Mouse (Mus musculus) heart, embryonic 10.5 days (tissue): ENCODE measurements at regions not wholly inside any gene's neighbourhood (a gene's known extent, or its start where the extent isn't known, plus 50 kb on each side); places are given as distances from the start of the nearest gene placed in this dataset.
A peak's percentile ranks its signal among the peaks of the same experiment; 100 is the strongest.

Source experiments
- DNase-seq: peaks from one replicate; pipeline ENCODE4 v3.0.0-alpha.2; 2017; ENCODE audit warnings: low spot score
- H3K27ac ChIP-seq: fragments of 300-500 bp; sonication (generic); 2 replicates; pipeline ENCODE4 v1.5.1; 2016; ENCODE audit warnings: mild to moderate bottlenecking
- H3K27me3 ChIP-seq: fragments of 300-500 bp; sonication (generic); 2 replicates; pipeline ENCODE4 v1.6.1; 2016; ENCODE audit warnings: mild to moderate bottlenecking; ENCODE audit not compliant: poor library complexity, insufficient read depth, severe bottlenecking
- H3K36me3 ChIP-seq: fragments of 300-500 bp; sonication (generic); 2 replicates; pipeline ENCODE4 v1.6.1; 2016; ENCODE audit warnings: mild to moderate bottlenecking, moderate library complexity
- H3K4me1 ChIP-seq: fragments of 300-500 bp; sonication (generic); 2 replicates; pipeline ENCODE4 v1.6.1; 2016; ENCODE audit warnings: mild to moderate bottlenecking
- H3K4me3 ChIP-seq: fragments of 300-500 bp; sonication (generic); 2 replicates; pipeline ENCODE4 v1.5.1; 2016; ENCODE audit warnings: mild to moderate bottlenecking, moderate library complexity
- H3K9me3 ChIP-seq: fragments of 300-500 bp; sonication (generic); 2 replicates; pipeline ENCODE4 v1.6.1; 2016; ENCODE audit warnings: mild to moderate bottlenecking, moderate library complexity
- WGBS: fragments of 180-500 bp; shearing (Covaris S2); methylation state at CpG from one replicate; pipeline ENCODE4 v1.1.7; 2016; 5-methylcytosine and 5-hydroxymethylcytosine counted together

DNA sequence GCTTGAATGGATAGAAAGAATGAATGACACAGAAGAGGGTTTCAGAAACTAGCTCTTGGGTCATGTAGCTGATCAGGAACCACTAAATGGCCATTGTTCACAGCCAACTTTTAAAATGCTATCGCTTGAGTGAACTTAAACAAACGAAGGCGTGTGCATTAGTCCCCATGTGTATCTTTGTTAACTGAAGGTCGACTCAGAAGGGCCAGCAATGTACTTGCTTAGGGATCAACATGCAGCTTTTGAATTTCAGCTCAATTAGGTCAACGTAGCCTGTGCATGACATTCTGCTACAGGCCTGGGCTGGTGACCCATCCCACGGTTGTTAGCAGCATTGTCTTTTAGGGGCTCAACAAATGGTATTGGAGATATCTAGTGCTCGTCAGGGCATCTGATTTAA is 127.1 kb upstream of the Pik3r1 start:
- no peaks in the 10 kb centered on the region for H3K4me1 ChIP-seq
- no peak overlapping the region for H3K4me3 ChIP-seq
- H3K27me3 ChIP-seq = no peaks in the 10 kb centered on the region
- 78% methylated on average over 7 of the region's 7 CpGs for WGBS
- DNase-seq = no peak
- H3K36me3 ChIP-seq = no peaks in the 10 kb centered on the region
- H3K27ac ChIP-seq = no peak overlapping the region
- H3K9me3 ChIP-seq = no peaks in the 10 kb centered on the region

DNA sequence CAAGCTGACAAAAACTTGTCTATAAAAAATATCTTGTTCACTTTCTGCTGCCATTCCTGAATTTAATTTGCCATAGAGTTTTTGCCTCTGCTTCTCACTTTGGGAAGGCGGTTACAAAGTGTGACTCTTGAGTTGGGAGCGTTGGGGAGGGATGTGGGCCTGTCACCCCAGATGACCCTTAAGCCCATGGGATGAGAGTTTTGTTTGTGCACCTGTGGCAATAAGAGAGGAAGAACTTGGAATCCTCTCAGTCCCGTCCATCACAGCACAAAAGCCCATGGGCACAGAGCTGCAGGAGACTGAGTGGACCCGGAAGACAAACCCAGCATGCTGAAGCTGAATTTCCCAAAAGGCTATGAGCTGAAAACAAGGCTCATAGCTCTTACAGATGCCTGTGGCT is 127.7 kb upstream of the Pik3r1 start:
- H3K27me3 ChIP-seq = no peaks in the 10 kb centered on the region
- no peaks in the 10 kb centered on the region for H3K4me1 ChIP-seq
- H3K4me3 ChIP-seq = no peak overlapping the region
- H3K9me3 ChIP-seq = no peaks in the 10 kb centered on the region
- no peak overlapping the region for H3K27ac ChIP-seq
- WGBS = 79% methylated on average over 4 of the region's 4 CpGs
- H3K36me3 ChIP-seq = no peaks in the 10 kb centered on the region
- no peak for DNase-seq

DNA sequence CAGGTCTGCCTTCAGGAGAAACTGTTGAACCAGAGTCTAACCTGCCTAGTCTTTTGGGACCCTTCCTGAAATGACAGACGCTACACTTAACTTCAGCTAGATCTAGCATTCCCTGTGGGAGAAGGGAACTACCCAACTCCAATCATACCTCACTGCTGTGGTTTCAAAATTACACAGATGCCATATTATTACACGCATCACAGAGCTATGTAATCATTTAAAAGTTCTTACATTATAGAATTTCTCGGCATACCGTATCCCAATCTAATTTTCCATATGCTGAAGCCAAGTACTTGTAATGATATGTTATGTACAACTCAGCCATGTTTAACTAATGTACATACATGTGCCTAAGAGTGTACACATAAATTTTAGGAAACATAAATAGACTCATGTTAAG is 128.9 kb upstream of the Pik3r1 start:
- Histone ChIP-seq H3K9me3 (no peaks in the 10 kb centered on the region), H3K27me3 (no peaks in the 10 kb centered on the region), H3K36me3 (no peaks in the 10 kb centered on the region), H3K27ac (no peak overlapping the region), H3K4me1 (no peaks in the 10 kb centered on the region), H3K4me3 (no peak overlapping the region)
- DNase-seq = no peak
- 88% methylated on average over 4 of the region's 4 CpGs for WGBS

DNA sequence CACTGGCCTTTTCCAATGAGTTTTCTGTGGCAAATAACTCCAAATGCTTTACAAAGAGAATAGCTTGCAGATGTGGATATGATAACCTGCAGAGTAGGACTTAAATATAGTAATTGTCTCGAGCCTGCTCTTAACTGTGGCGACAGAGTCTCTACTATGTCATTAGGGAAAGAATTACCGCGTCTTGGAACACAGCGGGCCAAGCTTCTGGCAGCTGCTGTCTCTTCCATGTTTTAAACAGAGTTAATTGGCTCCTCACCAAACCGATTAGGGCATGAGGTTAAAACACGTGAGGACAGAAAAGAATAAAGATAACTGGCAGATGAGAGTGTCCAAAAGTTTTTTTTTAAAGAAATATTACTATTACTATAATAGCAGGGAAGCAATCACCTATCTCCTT is 134.2 kb upstream of the Pik3r1 start:
- no peak overlapping the region for H3K4me3 ChIP-seq
- DNase-seq = no peak
- 74% methylated on average over 7 of the region's 7 CpGs for WGBS
- no peaks in the 10 kb centered on the region for H3K36me3 ChIP-seq
- no peaks in the 10 kb centered on the region for H3K27me3 ChIP-seq
- H3K9me3 ChIP-seq = no peaks in the 10 kb centered on the region
- H3K4me1 ChIP-seq = no peaks in the 10 kb centered on the region
- no peak overlapping the region for H3K27ac ChIP-seq

DNA sequence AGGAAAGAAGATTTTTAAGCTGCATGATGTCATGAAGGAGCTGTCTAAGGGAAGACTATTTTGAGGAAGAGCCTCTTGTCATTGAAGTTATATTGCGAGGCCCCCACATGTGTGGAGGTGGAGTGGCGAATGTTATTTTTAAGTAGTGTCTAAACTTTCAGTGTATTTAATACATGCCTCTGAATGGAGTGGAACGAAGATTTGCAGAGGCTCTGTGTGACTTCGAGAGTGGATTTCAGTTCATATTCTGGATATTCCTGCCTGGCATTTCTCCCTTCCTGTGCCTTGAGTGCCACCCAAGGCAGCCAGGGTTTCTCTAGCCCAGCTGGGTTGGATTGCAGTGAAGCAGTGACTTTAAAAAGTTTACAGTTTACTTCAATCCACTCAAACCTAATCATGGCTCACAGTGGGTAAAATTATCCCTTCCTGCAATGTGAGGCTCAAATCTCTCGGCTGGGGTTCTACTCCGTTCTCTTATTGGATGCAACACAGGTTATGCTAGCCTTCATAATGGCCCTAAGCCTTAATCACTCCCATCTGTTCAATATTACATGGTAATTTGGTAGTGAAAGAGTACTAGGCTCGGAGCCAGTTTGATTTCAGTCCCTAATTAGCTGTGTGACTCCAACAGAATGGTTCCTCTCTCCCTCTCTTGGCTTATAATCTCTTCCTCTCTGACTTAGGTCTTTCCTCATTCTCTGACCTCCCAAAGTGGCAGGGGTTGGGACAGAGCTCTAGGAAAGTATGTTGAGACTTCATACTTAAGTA is 138.1 kb upstream of the Pik3r1 start:
- no peak overlapping the region for H3K27ac ChIP-seq
- H3K4me1 ChIP-seq = no peaks in the 10 kb centered on the region
- H3K4me3 ChIP-seq = no peak overlapping the region
- no peaks in the 10 kb centered on the region for H3K36me3 ChIP-seq
- WGBS = 84% methylated on average over 7 of the region's 7 CpGs
- DNase-seq = no peak
- H3K27me3 ChIP-seq = no peaks in the 10 kb centered on the region
- H3K9me3 ChIP-seq = no peaks in the 10 kb centered on the region

DNA sequence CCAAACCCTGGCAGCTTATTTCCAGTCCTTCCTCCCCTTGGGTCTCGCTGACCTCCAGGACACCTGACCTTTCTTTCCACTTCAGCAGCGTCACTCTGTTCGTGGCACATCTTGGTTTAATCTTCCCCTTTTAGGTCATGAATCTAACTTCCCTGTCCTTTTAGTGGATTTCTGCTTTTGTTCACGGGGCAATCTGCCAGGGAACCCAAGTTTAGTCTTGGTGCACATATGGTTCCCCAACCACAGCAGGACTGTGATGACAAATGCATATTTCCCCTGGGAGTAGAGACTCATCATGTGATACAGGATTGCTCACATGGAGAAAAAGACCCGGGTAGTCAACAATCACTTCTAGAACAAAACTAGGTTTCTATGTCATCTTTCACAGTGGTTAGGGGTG is 141.0 kb upstream of the Pik3r1 start:
- 78% methylated on average over 5 of the region's 5 CpGs for WGBS
- Histone ChIP-seq H3K9me3 (no peaks in the 10 kb centered on the region), H3K27me3 (no peaks in the 10 kb centered on the region), H3K4me3 (no peak overlapping the region), H3K27ac (no peak overlapping the region), H3K36me3 (no peaks in the 10 kb centered on the region), H3K4me1 (0 out of 2 replicates have a peak, but pooled peaks cover 2% of the 10 kb centered on the region)
- no peak for DNase-seq

DNA sequence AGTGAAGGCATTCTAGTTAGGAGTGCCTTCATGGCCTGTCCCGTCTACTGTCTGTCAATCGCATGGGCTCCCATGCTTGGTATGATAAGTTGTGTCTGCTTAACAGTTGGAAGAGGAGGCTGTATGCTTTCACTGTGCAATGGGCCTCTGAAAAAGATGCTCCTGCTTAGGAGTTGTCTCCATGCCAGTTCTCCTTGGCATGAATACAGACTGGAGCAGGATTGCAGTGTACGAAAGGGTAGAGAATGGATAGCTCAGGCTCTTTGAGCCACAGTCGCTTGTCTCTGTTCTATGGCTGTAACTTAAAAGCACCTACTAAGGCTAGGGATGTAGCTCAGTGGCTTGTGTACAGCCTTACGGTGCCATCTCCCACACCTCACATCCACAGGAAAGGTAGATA is 142.7 kb upstream of the Pik3r1 start:
- WGBS = 96% methylated on average over 5 of the region's 5 CpGs
- no peaks in the 10 kb centered on the region for H3K27me3 ChIP-seq
- no peaks in the 10 kb centered on the region for H3K9me3 ChIP-seq
- H3K4me3 ChIP-seq = no peak overlapping the region
- no peaks in the 10 kb centered on the region for H3K36me3 ChIP-seq
- no peak overlapping the region for H3K27ac ChIP-seq
- H3K4me1 ChIP-seq = peaks cover 18% of the 10 kb centered on the region
- no peak for DNase-seq

DNA sequence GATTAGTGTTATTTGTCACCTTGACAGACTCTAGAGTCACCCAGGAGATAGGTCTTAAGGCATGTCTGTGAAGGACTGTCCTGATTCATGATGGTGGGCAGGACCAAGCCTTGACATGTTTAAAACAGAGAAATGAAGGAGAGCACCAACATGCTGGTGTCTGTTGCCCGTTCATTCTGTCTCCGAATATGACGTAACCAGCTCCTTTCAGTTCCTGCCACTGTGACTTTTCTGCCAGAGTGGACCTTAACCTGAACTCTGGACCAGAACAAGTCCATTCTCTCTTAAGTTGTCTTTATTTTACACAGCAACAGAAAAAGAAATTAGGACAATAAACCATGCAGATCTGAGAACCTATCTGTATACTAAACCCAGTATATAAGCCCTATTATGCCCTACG is 146.1 kb upstream of the Pik3r1 start:
- DNase-seq = no peak
- WGBS = 83% methylated on average over 4 of the region's 4 CpGs
- no peaks in the 10 kb centered on the region for H3K36me3 ChIP-seq
- no peaks in the 10 kb centered on the region for H3K27me3 ChIP-seq
- H3K4me1 ChIP-seq = peaks cover 26% of the 10 kb centered on the region
- H3K4me3 ChIP-seq = no peak overlapping the region
- no peak overlapping the region for H3K27ac ChIP-seq
- H3K9me3 ChIP-seq = no peaks in the 10 kb centered on the region

DNA sequence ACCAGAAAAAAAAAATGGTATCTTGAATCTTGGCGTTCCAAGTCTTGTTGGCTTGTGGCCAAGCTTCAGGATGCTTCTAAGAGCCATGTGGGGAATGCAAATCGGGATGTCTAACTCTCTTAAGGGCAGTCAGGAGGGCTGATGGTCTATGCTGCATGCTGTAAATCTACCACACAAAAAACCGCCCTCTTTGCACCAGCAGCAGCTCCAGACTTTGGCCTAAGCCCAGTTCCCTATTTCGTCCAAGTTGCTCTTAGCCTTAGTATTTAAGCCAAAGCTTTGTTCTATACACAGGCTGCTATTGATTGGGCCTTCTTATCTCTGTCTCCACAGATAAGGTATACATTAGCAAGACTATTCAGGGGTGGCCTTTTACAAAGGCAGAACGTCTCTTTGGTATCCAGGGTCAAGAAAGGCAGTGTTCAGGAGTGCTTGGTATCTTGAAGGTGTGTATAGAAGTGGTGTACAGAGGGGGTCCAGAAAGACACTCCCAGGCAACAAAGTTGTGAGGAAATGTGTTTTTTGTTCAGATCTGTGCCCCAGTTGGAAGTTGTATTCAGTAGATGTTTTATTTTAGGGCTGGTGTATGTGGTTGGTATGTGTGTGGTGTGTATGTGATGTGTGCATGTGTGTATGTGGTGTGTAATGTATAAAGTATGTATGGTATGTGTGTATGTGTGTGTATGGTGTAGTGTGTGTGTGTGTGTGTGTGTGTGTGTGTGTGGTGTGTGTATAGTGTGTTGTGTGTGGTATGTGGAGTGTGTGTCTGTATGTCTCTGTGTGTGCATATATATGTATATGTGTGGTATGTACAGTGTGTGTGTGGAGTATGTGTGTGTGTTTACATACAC is 146.9 kb upstream of the Pik3r1 start:
- peak overlapping the region; percentile 56; the same call in 1 of the 2 replicates for H3K27ac ChIP-seq
- H3K36me3 ChIP-seq = no peaks in the 10 kb centered on the region
- no peak overlapping the region for H3K4me3 ChIP-seq
- H3K4me1 ChIP-seq = peaks cover 26% of the 10 kb centered on the region
- 24% methylated on average over 5 of the region's 5 CpGs for WGBS
- DNase-seq = no peak
- no peaks in the 10 kb centered on the region for H3K27me3 ChIP-seq
- H3K9me3 ChIP-seq = no peaks in the 10 kb centered on the region

DNA sequence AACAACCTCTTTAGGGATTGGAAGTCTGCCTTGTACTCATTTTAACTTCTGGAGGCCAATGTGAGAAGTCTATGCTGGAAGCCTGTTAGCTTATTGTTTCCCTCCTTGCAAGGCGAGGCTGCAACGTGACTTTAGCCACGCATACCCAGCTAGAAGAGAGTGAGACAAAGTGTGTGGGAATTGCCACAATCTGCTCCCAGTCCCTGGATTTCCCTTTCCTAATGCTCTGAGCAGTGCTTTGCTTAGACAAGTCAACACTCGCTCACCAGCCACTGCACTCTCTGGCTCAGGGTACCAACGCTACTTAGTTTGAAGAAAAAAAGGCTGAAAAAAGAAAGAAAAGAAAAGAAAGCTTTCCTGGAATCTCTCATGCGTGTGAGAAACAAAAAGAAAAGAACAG is 147.5 kb upstream of the Pik3r1 start:
- WGBS = 40% methylated on average over 6 of the region's 6 CpGs
- H3K4me3 ChIP-seq = no peak overlapping the region
- H3K4me1 ChIP-seq = peaks cover 26% of the 10 kb centered on the region
- H3K36me3 ChIP-seq = no peaks in the 10 kb centered on the region
- no peak for DNase-seq
- H3K27me3 ChIP-seq = no peaks in the 10 kb centered on the region
- peak overlapping the region; percentile 56; the same call in 1 of the 2 replicates for H3K27ac ChIP-seq
- no peaks in the 10 kb centered on the region for H3K9me3 ChIP-seq

DNA sequence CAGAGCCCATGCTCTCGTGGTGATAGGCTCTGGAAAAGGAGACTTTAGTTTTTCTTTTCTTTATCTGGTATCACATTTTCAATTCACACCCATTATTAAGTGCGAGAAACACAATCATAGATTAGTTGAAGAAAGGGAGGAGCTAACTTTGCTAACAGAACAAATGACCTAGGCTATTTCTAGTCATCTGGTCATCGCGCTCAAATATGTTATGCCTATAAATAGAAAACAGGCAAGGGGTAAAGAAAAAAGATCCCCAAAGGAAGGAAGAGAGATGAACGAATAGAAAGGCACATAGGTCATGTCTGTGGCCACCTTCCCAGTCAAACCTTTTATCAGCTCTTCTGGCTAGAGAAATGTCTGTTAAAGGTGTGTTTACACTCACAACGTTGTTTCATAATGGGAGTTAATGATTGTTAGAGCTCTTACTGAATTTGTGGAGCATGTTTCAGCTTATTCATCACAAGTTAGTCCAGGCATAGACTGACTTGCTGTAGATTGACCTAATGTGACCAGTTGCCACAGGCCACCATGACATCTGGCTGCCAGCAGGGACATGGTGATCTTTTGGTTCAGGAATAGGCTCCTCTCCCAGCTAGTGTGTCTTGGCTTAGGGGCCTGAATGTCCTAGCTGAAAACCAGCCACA is 148.1 kb upstream of the Pik3r1 start:
- WGBS = 46% methylated on average over 6 of the region's 6 CpGs
- Histone ChIP-seq H3K9me3 (no peaks in the 10 kb centered on the region), H3K4me3 (no peak overlapping the region), H3K27ac (peak overlapping the region; percentile 56; the same call in 1 of the 2 replicates), H3K27me3 (no peaks in the 10 kb centered on the region), H3K4me1 (peaks cover 26% of the 10 kb centered on the region), H3K36me3 (no peaks in the 10 kb centered on the region)
- no peak for DNase-seq

DNA sequence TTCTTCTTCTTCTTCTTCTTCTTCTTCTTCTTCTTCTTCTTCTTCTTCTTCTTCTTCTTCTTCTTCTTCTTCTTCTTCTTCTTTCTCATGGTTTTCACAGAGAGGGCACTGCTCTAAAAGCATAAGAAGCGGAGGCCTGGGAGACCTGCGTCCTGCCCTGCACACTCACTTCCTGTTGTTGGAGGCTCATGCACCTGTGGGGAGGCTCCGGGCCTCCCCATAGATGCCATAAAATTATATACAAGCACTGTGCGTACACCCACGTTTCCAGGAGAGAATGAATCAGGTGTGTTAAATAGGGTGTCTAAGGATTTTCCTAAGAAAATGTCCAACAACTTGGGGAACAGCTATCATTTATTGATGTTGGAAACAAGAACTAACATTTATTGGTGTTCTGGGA is 148.9 kb upstream of the Pik3r1 start:
- DNase-seq = no peak
- Histone ChIP-seq H3K9me3 (no peaks in the 10 kb centered on the region), H3K36me3 (no peaks in the 10 kb centered on the region), H3K27ac (no peak overlapping the region), H3K4me3 (no peak overlapping the region), H3K27me3 (no peaks in the 10 kb centered on the region), H3K4me1 (peaks cover 26% of the 10 kb centered on the region)
- 85% methylated on average over 5 of the region's 5 CpGs for WGBS

DNA sequence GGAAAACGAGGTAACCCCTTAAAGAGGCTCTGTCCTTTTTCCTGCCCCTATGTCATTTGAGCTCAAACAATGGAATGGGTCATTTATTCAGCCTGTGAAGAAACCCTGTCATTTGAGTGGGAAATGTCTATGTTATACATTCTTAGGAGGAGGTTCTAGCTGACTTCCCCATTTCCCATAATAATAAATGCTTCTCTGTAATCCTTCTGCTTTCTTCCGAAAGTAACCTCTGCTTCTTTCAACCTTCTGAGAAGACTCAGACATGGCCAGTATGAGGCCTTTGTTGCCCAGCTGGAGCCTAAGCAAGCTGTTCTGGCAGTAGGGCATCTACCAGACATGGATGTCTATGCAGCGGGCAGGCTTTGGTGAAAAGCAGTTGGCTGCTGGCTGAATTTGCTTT is 150.2 kb upstream of the Pik3r1 start:
- H3K4me1 ChIP-seq = peaks cover 26% of the 10 kb centered on the region
- no peak for DNase-seq
- H3K27me3 ChIP-seq = no peaks in the 10 kb centered on the region
- H3K36me3 ChIP-seq = no peaks in the 10 kb centered on the region
- no peaks in the 10 kb centered on the region for H3K9me3 ChIP-seq
- H3K4me3 ChIP-seq = no peak overlapping the region
- no peak overlapping the region for H3K27ac ChIP-seq
- WGBS = 86% methylated on average over 3 of the region's 3 CpGs
